ENCODE assay signal across 8 mouse cellular contexts in the genomic region with DNA sequence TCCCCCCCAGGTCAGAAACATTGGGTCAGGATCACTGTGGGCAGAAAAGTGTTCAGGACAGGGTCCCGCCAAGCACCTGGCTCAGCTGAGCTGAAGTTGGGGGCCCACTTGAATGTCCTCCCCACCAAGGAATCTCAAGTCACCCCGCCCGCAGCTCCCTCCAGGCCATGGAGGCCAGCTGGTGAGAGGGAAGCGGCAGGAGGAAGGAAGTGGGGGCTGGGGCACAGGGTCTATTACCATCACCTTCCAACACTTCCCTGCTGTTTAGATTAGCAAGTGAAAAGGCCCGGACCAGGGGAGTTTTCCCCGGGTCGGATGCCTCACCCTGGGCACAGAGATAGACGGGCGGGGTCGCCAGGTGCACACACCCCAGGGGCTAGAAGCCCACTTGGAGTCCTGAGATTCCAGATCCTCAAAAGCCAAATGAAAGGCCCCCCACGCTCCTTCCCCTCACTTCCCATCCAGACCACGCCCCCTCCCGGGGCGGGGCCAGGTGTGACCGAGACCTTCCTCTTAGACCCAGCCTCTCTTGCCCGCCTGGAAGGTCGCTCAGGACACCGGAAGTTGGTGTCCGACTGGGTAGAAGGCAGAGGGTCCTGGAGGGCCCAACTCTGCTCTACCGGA. TPM values are rescaled to one million over a fixed set of nuclear protein-coding genes. Genes with fewer than 3 reads are reported as not detected.
A peak's percentile ranks its signal among the peaks of the same experiment; 100 is the strongest.
DNase-seq lines count a peak whose midpoint lies in the region; ATAC-seq and TF ChIP-seq lines count a peak whose summit lies in the region.

No protein-coding gene starts in this region.

- no peak overlapping the region for H3K9ac ChIP-seq in neural tube, embryonic 11.5 days (ENCODE audit: low read length)
- H3K9ac ChIP-seq in hindbrain, postnatal 0 days (replicated peaks; ENCODE audit: low read length) = 0 out of 2 replicates have a peak overlapping the region, but pooled peaks have one; percentile 13
- H3K9ac ChIP-seq in liver, embryonic 13.5 days = peak overlapping the region; percentile 67
- no peak overlapping the region for H3K9ac ChIP-seq in neural tube, embryonic 14.5 days (replicated peaks; ENCODE audit: low read depth, low read length)

- no peaks in the 10 kb centered on the region; the same call in 1 of the 2 replicates for H3K36me3 ChIP-seq in neural tube, embryonic 11.5 days (ENCODE audit: control insufficient read depth, insufficient read depth, low read length)
- peaks cover 15% of the 10 kb centered on the region for H3K36me3 ChIP-seq in forebrain, embryonic 10.5 days (replicated peaks)
- no peaks in the 10 kb centered on the region for H3K36me3 ChIP-seq in hindbrain, postnatal 0 days (ENCODE audit: insufficient read depth, low read length)
- no peaks in the 10 kb centered on the region for H3K36me3 ChIP-seq in liver, embryonic 13.5 days
- H3K36me3 ChIP-seq in neural tube, embryonic 14.5 days (ENCODE audit: control insufficient read depth, insufficient read depth, low read length) = no peaks in the 10 kb centered on the region

- ATAC-seq in neural tube, embryonic 11.5 days (ENCODE audit: insufficient read depth, low FRiP score, low TSS enrichment) = no peak
- ATAC-seq in hindbrain, postnatal 0 days = 0 out of 2 replicates have a peak, but pooled peaks have one; percentile 43
- ATAC-seq in liver, embryonic 13.5 days (ENCODE audit: low read depth) = peak; percentile 69
- no peak; the same call in 1 of the 2 replicates for ATAC-seq in neural tube, embryonic 14.5 days (ENCODE audit: low read depth)

- H3K4me1 ChIP-seq in neural tube, embryonic 11.5 days (ENCODE audit: control insufficient read depth, insufficient read depth, low read length) = peaks cover 71% of the 10 kb centered on the region
- peaks cover 96% of the 10 kb centered on the region for H3K4me1 ChIP-seq in forebrain, embryonic 10.5 days
- peaks cover 38% of the 10 kb centered on the region for H3K4me1 ChIP-seq in hindbrain, postnatal 0 days (ENCODE audit: insufficient read depth, low read length)
- peaks cover 66% of the 10 kb centered on the region for H3K4me1 ChIP-seq in liver, embryonic 13.5 days (replicated peaks)
- H3K4me1 ChIP-seq in neural tube, embryonic 14.5 days (ENCODE audit: control insufficient read depth, insufficient read depth, low read length) = peaks cover 53% of the 10 kb centered on the region

- H3K9me3 ChIP-seq in neural tube, embryonic 11.5 days (ENCODE audit: control insufficient read depth, low read length) = no peaks in the 10 kb centered on the region
- H3K9me3 ChIP-seq in forebrain, embryonic 10.5 days = peaks cover 3% of the 10 kb centered on the region; the same call in 1 of the 2 replicates
- no peaks in the 10 kb centered on the region for H3K9me3 ChIP-seq in hindbrain, postnatal 0 days (ENCODE audit: low read length)
- H3K9me3 ChIP-seq in liver, embryonic 13.5 days (replicated peaks) = no peaks in the 10 kb centered on the region
- no peaks in the 10 kb centered on the region for H3K9me3 ChIP-seq in neural tube, embryonic 14.5 days (ENCODE audit: control insufficient read depth, low read length)

- no peak for DNase-seq in neural tube, embryonic 11.5 days (ENCODE audit: low spot score)
- no peak for DNase-seq in neural tube, embryonic 10.5 days (ENCODE audit: extremely low spot score, low spot score)
- DNase-seq in forebrain, embryonic 10.5 days (ENCODE audit: extremely low spot score, low spot score) = no peak
- DNase-seq in hindbrain, postnatal 0 days (ENCODE audit: low spot score) = no peak
- DNase-seq in liver, embryonic 13.5 days = peak; percentile 56
- no peak for DNase-seq in B cell, adult 2 months
- DNase-seq in ovary, adult 18-20 months (ENCODE audit: low spot score) = no peak

- H3K27ac ChIP-seq in neural tube, embryonic 11.5 days (ENCODE audit: low read depth, low read length) = 0 out of 2 replicates have a peak overlapping the region, but pooled peaks have one; percentile 30
- H3K27ac ChIP-seq in forebrain, embryonic 10.5 days = peak overlapping the region; percentile 51
- H3K27ac ChIP-seq in hindbrain, postnatal 0 days = no peak overlapping the region
- H3K27ac ChIP-seq in liver, embryonic 13.5 days = peak overlapping the region; percentile 20; the same call in 1 of the 2 replicates
- H3K27ac ChIP-seq in neural tube, embryonic 14.5 days (ENCODE audit: low read depth, low read length) = no peak overlapping the region

- TF ChIP-seq CTCF in hindbrain, postnatal 0 days (IDR thresholded peaks at IDR 0.05; ENCODE audit: low read depth) = no peak

- H3K4me3 ChIP-seq in neural tube, embryonic 11.5 days (ENCODE audit: low read depth, low read length) = no peak overlapping the region
- H3K4me3 ChIP-seq in forebrain, embryonic 10.5 days = peak overlapping the region; percentile 37
- no peak overlapping the region for H3K4me3 ChIP-seq in hindbrain, postnatal 0 days (ENCODE audit: low read length)
- H3K4me3 ChIP-seq in liver, embryonic 13.5 days (replicated peaks) = peak overlapping the region; percentile 55
- H3K4me3 ChIP-seq in neural tube, embryonic 14.5 days (ENCODE audit: low read depth, low read length) = no peak overlapping the region

- peak overlapping the region; percentile 29 for H3K4me2 ChIP-seq in neural tube, embryonic 11.5 days (ENCODE audit: low read depth)
- peak overlapping the region; percentile 33 for H3K4me2 ChIP-seq in hindbrain, postnatal 0 days (ENCODE audit: low read depth, low read length)
- H3K4me2 ChIP-seq in liver, embryonic 13.5 days = peak overlapping the region; percentile 77
- H3K4me2 ChIP-seq in neural tube, embryonic 14.5 days (ENCODE audit: low read depth, low read length) = peak overlapping the region; percentile 31

- WGBS in neural tube, embryonic 11.5 days = 9% methylated on average over 20 of the region's 20 CpGs
- WGBS in forebrain, embryonic 10.5 days = 11% methylated on average over 20 of the region's 20 CpGs
- 21% methylated on average over 20 of the region's 20 CpGs for WGBS in hindbrain, postnatal 0 days
- WGBS in liver, embryonic 13.5 days (ENCODE audit: insufficient replicate concordance) = 5% methylated on average over 20 of the region's 20 CpGs
- 12% methylated on average over 20 of the region's 20 CpGs for WGBS in neural tube, embryonic 14.5 days

- no peaks in the 10 kb centered on the region for H3K27me3 ChIP-seq in neural tube, embryonic 11.5 days (ENCODE audit: control insufficient read depth, insufficient read depth, low read length)
- H3K27me3 ChIP-seq in forebrain, embryonic 10.5 days (ENCODE audit: poor library complexity, severe bottlenecking) = no peaks in the 10 kb centered on the region
- no peaks in the 10 kb centered on the region for H3K27me3 ChIP-seq in hindbrain, postnatal 0 days (ENCODE audit: insufficient read depth, low read length)
- H3K27me3 ChIP-seq in liver, embryonic 13.5 days = no peaks in the 10 kb centered on the region
- no peaks in the 10 kb centered on the region for H3K27me3 ChIP-seq in neural tube, embryonic 14.5 days (ENCODE audit: control insufficient read depth, insufficient read depth, low read length)

RNA-seq across cellular contexts. Expression of a gene that starts 8.2 kb away (rescaled TPM):
- 81.5 and 86.9 TPM in 2 replicates for polyA plus RNA-seq in neural tube, embryonic 11.5 days (2014; fragmentation: Nextera tagmentation; extraction: Ambion mirVana)
- 55.7 and 61.4 TPM in 2 replicates for polyA plus RNA-seq in forebrain, embryonic 10.5 days (2016; fragmentation: Nextera tagmentation; extraction: Ambion mirVana)
- total RNA-seq in hindbrain, postnatal 0 days (2014; rRNA removed) = 33.2 and 49.0 TPM in 2 replicates
- 17.3 and 17.5 TPM in 2 replicates for polyA plus RNA-seq in hindbrain, postnatal 0 days (2015; fragmentation: Nextera tagmentation; extraction: Ambion mirVana)
- 8.9 and 10.8 TPM in 2 replicates for polyA plus RNA-seq in liver, embryonic 13.5 days (2015; fragmentation: Nextera tagmentation; extraction: Ambion mirVana)
- 28.1 and 32.0 TPM in 2 replicates for polyA plus RNA-seq in neural tube, embryonic 14.5 days (2014; fragmentation: Nextera tagmentation; extraction: Ambion mirVana)

RNA-seq across cellular contexts. Expression of a gene that starts 9.2 kb away (rescaled TPM):
- 153 and 167 TPM in 2 replicates for polyA plus RNA-seq in neural tube, embryonic 11.5 days (2014; fragmentation: Nextera tagmentation; extraction: Ambion mirVana)
- 125 and 133 TPM in 2 replicates for polyA plus RNA-seq in forebrain, embryonic 10.5 days (2016; fragmentation: Nextera tagmentation; extraction: Ambion mirVana)
- total RNA-seq in hindbrain, postnatal 0 days (2014; rRNA removed) = 89.0 and 105 TPM in 2 replicates
- 39.6 and 40.6 TPM in 2 replicates for polyA plus RNA-seq in hindbrain, postnatal 0 days (2015; fragmentation: Nextera tagmentation; extraction: Ambion mirVana)
- polyA plus RNA-seq in liver, embryonic 13.5 days (2015; fragmentation: Nextera tagmentation; extraction: Ambion mirVana) = 11.4 and 13.9 TPM in 2 replicates
- polyA plus RNA-seq in neural tube, embryonic 14.5 days (2014; fragmentation: Nextera tagmentation; extraction: Ambion mirVana) = 61.1 and 65.0 TPM in 2 replicates

Comparison
In these comparisons a context has a peak if more than half of its experiments do, and no peak if none do; other contexts are left out.
1. H3K27ac ChIP-seq: peak in neural tube, embryonic 11.5 days (single experiment), forebrain, embryonic 10.5 days (single experiment) and liver, embryonic 13.5 days (single experiment); none in hindbrain, postnatal 0 days (single experiment) and neural tube, embryonic 14.5 days (single experiment).
2. ATAC-seq: peak in hindbrain, postnatal 0 days (single experiment) and liver, embryonic 13.5 days (single experiment); none in neural tube, embryonic 11.5 days (single experiment) and neural tube, embryonic 14.5 days (single experiment).
3. H3K4me3 ChIP-seq: peak in forebrain, embryonic 10.5 days (single experiment) and liver, embryonic 13.5 days (single experiment); none in neural tube, embryonic 11.5 days (single experiment), hindbrain, postnatal 0 days (single experiment) and neural tube, embryonic 14.5 days (single experiment).
4. H3K9ac ChIP-seq: peak in hindbrain, postnatal 0 days (single experiment) and liver, embryonic 13.5 days (single experiment); none in neural tube, embryonic 11.5 days (single experiment) and neural tube, embryonic 14.5 days (single experiment).
5. Peak in every context shown above with its lines, with median percentiles within 50 percentile points of each other: H3K4me2 ChIP-seq.